Mouse (Mus musculus) thymus, postnatal 10 days (tissue): ENCODE measurements around the gene Sowahc.

Source experiments
- DNase-seq, 2 experiments: peaks; one replicate each; pipeline ENCODE4 v3.0.0; 2021; ENCODE audit warnings: low spot score in 2 of 2

The Sowahc gene

GRCm38 (mm10) chr10:59253541-59254079 lies 31.9 kb downstream of the Sowahc start:
- DNase-seq: no peak

GRCm38 (mm10) chr10:59256533-59256932 lies 34.8 kb downstream of the Sowahc start:
- no peak for DNase-seq

GRCm38 (mm10) chr10:59259572-59259971 lies 37.8 kb downstream of the Sowahc start:
- no peak for DNase-seq

GRCm38 (mm10) chr10:59261603-59262002 lies 39.9 kb downstream of the Sowahc start:
- no peak for DNase-seq

GRCm38 (mm10) chr10:59262021-59262420 lies 40.3 kb downstream of the Sowahc start:
- no peak for DNase-seq

- no peak for DNase-seq
Measured at GRCm38 (mm10) chr10:59262979-59263378, 41.2 kb downstream of the Sowahc start.

- no peak for DNase-seq
Measured at GRCm38 (mm10) chr10:59265067-59265466, 43.3 kb downstream of the Sowahc start.

GRCm38 (mm10) chr10:59265674-59266073 lies 43.9 kb downstream of the Sowahc start:
- DNase-seq: no peak

GRCm38 (mm10) chr10:59266097-59266496 lies 44.3 kb downstream of the Sowahc start:
- no peak for DNase-seq

- DNase-seq: no peak
Measured at GRCm38 (mm10) chr10:59267275-59267674, 45.5 kb downstream of the Sowahc start.

GRCm38 (mm10) chr10:59268109-59268508 lies 46.4 kb downstream of the Sowahc start:
- DNase-seq: no peak

GRCm38 (mm10) chr10:59268754-59269153 lies 47.0 kb downstream of the Sowahc start:
- DNase-seq: no peak

GRCm38 (mm10) chr10:59275745-59276144 lies 54.0 kb downstream of the Sowahc start:
- no peak for DNase-seq
